ENCODE assay signal across 8 mouse cellular contexts in the genomic region with DNA sequence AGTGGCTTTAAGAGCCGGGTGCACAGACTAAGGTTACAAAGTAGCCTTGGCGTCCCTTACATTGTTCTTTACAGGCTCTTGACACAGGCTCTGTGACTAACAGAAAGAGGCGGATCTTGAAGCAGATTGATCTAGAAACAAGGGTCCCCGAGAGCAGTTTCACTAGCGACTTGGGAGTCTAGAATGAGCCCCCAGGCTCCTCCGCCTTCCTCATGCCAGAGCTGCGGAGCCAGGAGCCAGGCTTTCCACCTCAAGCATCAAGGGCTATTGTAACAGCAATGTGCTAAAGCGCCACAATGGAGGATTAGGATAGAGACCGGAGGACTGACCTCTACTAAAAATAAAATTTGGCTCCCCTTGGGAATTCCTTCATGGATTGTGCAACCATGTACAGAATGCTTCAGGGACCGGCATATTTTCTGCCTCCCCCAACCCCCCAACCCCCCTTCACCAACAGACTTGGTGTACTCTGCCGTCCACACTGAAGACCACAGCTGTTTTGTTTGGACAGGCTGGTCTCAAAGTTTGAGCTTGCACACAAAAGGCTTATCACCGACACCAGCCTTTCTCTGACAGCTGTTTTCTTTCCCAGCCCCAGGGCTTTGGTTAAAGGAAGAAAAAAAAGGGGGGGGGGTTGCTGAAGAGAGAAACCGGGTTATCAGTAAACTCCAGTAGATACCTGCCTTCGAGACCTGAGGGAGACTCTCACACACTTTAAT.
A peak's percentile ranks its signal among the peaks of the same experiment; 100 is the strongest.
DNase-seq lines count a peak whose midpoint lies in the region; ATAC-seq lines count a peak whose summit lies in the region.

No protein-coding gene starts in this region.

- no peaks in the 10 kb centered on the region for H3K9me3 ChIP-seq in forebrain, embryonic 14.5 days (replicated peaks; ENCODE audit: control insufficient read depth, low read length)
- H3K9me3 ChIP-seq in hindbrain, embryonic 12.5 days (replicated peaks), result no peaks in the 10 kb centered on the region
- no peaks in the 10 kb centered on the region for H3K9me3 ChIP-seq in limb, embryonic 15.5 days
- H3K9me3 ChIP-seq in midbrain, embryonic 15.5 days, result no peaks in the 10 kb centered on the region

- H3K9ac ChIP-seq in forebrain, embryonic 14.5 days (ENCODE audit: low read length), result 0 out of 2 replicates have a peak overlapping the region, but pooled peaks have one; percentile 14
- peak overlapping the region; percentile 38; the same call in 1 of the 2 replicates for H3K9ac ChIP-seq in hindbrain, embryonic 12.5 days
- no peak overlapping the region for H3K9ac ChIP-seq in limb, embryonic 15.5 days
- H3K9ac ChIP-seq in midbrain, embryonic 15.5 days, result no peak overlapping the region; the same call in 1 of the 2 replicates

- H3K36me3 ChIP-seq in forebrain, embryonic 14.5 days (ENCODE audit: control insufficient read depth, insufficient read depth, low read length), result no peaks in the 10 kb centered on the region
- no peaks in the 10 kb centered on the region for H3K36me3 ChIP-seq in hindbrain, embryonic 12.5 days
- H3K36me3 ChIP-seq in limb, embryonic 15.5 days, result no peaks in the 10 kb centered on the region
- H3K36me3 ChIP-seq in midbrain, embryonic 15.5 days (replicated peaks), result no peaks in the 10 kb centered on the region

- peak overlapping the region; percentile 57 for H3K4me2 ChIP-seq in forebrain, embryonic 14.5 days (ENCODE audit: low read length)
- H3K4me2 ChIP-seq in hindbrain, embryonic 12.5 days (replicated peaks), result peak overlapping the region; percentile 56
- H3K4me2 ChIP-seq in limb, embryonic 15.5 days, result peak overlapping the region; percentile 66
- H3K4me2 ChIP-seq in midbrain, embryonic 15.5 days, result peak overlapping the region; percentile 54

- peaks cover 5% of the 10 kb centered on the region for H3K4me1 ChIP-seq in forebrain, embryonic 14.5 days (ENCODE audit: control insufficient read depth, insufficient read depth, low read length)
- peaks cover 6% of the 10 kb centered on the region; the same call in 1 of the 2 replicates for H3K4me1 ChIP-seq in hindbrain, embryonic 12.5 days
- H3K4me1 ChIP-seq in limb, embryonic 15.5 days, result peaks cover 7% of the 10 kb centered on the region; the same call in 1 of the 2 replicates
- H3K4me1 ChIP-seq in midbrain, embryonic 15.5 days, result peaks cover 9% of the 10 kb centered on the region

- no peak overlapping the region for H3K27ac ChIP-seq in forebrain, embryonic 14.5 days (ENCODE audit: low read depth, low read length)
- peak overlapping the region; percentile 71 for H3K27ac ChIP-seq in hindbrain, embryonic 12.5 days
- H3K27ac ChIP-seq in limb, embryonic 15.5 days, result no peak overlapping the region; the same call in 1 of the 2 replicates
- H3K27ac ChIP-seq in midbrain, embryonic 15.5 days, result no peak overlapping the region; the same call in 1 of the 2 replicates

- peak; percentile 9 to 22 for DNase-seq in cerebellum, postnatal 14 days
- no peak for DNase-seq in cerebellum, adult 11-12 months
- peak; percentile 47 for DNase-seq in forebrain, embryonic 14.5 days (ENCODE audit: low spot score)
- DNase-seq in right cerebral cortex, adult 2 months (ENCODE audit: low spot score in 2 of 2), result no peak
- DNase-seq in left cerebral cortex, adult 18-20 months (ENCODE audit: low spot score in 2 of 2), result no peak

- peak overlapping the region; percentile 29 for H3K4me3 ChIP-seq in forebrain, embryonic 14.5 days (ENCODE audit: low read depth, low read length)
- H3K4me3 ChIP-seq in hindbrain, embryonic 12.5 days, result peak overlapping the region; percentile 25
- H3K4me3 ChIP-seq in limb, embryonic 15.5 days, result peak overlapping the region; percentile 39
- peak overlapping the region; percentile 33 for H3K4me3 ChIP-seq in midbrain, embryonic 15.5 days

- peak; percentile 71 for ATAC-seq in forebrain, embryonic 14.5 days
- ATAC-seq in hindbrain, embryonic 12.5 days (ENCODE audit: low FRiP score), result peak; percentile 80
- ATAC-seq in limb, embryonic 15.5 days (ENCODE audit: insufficient number of reproducible peaks, low FRiP score, low TSS enrichment, low read depth), result peak; percentile 72; the same call in 1 of the 2 replicates
- peak; percentile 69 for ATAC-seq in midbrain, embryonic 15.5 days (replicated peaks)

- H3K27me3 ChIP-seq in forebrain, embryonic 14.5 days (replicated peaks; ENCODE audit: control insufficient read depth, insufficient read depth, low read length), result peaks cover 18% of the 10 kb centered on the region; the same call in 1 of the 2 replicates
- H3K27me3 ChIP-seq in hindbrain, embryonic 12.5 days, result peaks cover 7% of the 10 kb centered on the region; the same call in 1 of the 2 replicates
- H3K27me3 ChIP-seq in limb, embryonic 15.5 days, result peaks cover 8% of the 10 kb centered on the region; the same call in 1 of the 2 replicates
- H3K27me3 ChIP-seq in midbrain, embryonic 15.5 days (replicated peaks), result peaks cover 19% of the 10 kb centered on the region

- WGBS in forebrain, embryonic 14.5 days, result 4% methylated on average over 14 of the region's 14 CpGs
- 5% methylated on average over 14 of the region's 14 CpGs for WGBS in hindbrain, embryonic 12.5 days
- WGBS in limb, embryonic 15.5 days, result 9% methylated on average over 14 of the region's 14 CpGs
- WGBS in midbrain, embryonic 15.5 days, result 2% methylated on average over 14 of the region's 14 CpGs

Comparison
In these comparisons a context has a peak if more than half of its experiments do, and no peak if none do; other contexts are left out.
1. DNase-seq: peak in cerebellum, postnatal 14 days (2 of 2) and forebrain, embryonic 14.5 days (single experiment); none in cerebellum, adult 11-12 months (single experiment), right cerebral cortex, adult 2 months (0 of 2) and left cerebral cortex, adult 18-20 months (0 of 2).
2. H3K9ac ChIP-seq: peak in forebrain, embryonic 14.5 days (single experiment) and hindbrain, embryonic 12.5 days (single experiment); none in limb, embryonic 15.5 days (single experiment) and midbrain, embryonic 15.5 days (single experiment).
3. Peak in every context shown above with its lines, with median percentiles within 50 percentile points of each other: ATAC-seq, H3K4me2 ChIP-seq and H3K4me3 ChIP-seq.